Mouse (Mus musculus) brain, embryonic 18.5 days (tissue): ENCODE measurements around the gene Ptpn7.
"Not testable (repeated sequence)": the region's sequence is repeated elsewhere in the genome, so short reads cannot be mapped to it uniquely, and the experiment has no call there.

Source experiments
- DNase-seq: peaks from one replicate; pipeline ENCODE4 v3.0.0-alpha.2; 2012; ENCODE audit warnings: low read depth, low spot score

The Ptpn7 gene

DNA sequence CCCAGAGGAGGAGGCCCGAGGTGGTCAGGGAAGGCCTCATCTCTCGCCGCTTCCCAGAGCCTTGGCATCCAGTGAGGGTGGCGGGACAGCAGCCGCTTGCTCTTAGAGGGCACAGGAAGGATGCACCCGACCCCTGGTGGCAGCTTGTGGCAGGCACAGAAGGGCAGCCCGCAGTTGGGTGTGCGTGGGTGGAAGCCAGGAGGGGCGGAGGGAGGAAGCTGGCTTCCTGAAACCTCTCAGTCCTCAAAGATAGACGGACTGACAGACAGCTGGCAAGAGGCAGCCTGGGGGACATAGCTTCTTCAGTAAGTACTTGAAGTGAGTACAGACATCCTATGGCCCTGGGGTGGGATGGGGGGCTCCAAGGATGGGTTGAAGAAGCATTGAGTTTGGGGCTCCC lies at the start of gene Ptpn7:
Gene Ptpn7, plus strand, starts transcription at position 228 of the 400 bp plus-strand sequence.
- DNase-seq: no peak

DNA sequence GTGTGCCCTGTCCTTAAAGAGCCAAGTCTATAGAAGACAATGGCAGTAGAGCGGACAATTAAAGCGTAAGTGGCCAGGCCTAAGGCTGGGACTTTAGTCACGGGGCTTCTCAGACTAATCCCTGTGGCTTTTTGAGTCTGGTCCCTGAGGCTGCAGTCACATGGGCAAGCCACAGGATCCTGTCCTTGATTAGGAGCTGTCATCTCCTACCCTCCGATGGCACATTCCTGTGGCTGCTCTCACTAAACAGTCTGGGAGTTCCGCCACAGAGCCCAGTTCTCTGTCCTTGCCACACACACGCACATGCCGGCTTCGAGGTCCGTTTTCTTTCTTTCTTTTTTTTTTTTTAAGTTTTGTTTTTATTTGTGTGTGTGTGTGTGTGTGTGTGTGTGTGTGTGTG lies 49.0 kb upstream of the Ptpn7 start:
- DNase-seq: no peak

DNA sequence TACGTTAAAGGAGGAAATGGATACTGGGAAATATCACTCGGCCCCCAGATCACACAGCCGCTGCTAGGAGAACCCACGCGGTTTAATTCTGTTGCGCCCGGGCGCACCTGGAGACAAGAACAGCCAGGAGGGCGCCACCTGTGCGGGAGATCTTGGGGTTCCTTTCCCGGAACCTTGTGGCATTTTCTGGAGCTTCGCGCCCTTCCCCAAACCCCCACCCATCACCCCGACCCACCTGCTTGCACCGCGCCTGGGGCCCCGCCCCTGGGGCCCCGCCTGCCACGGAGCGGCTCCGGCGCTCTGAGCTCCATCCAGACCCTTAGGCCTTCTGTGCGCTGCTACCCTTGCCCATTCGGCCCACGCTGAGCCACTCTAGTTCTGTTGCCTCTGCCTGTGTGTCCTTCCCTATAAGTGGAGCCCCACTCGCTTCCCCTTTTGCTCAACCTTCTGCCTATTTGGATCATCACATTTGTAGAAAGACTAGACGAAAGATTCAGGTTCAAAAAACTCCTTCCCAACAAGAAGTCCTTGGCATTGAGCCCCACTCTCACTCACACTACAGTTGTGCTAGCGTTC lies 47.1 kb upstream of the Ptpn7 start:
- DNase-seq: no peak

DNA sequence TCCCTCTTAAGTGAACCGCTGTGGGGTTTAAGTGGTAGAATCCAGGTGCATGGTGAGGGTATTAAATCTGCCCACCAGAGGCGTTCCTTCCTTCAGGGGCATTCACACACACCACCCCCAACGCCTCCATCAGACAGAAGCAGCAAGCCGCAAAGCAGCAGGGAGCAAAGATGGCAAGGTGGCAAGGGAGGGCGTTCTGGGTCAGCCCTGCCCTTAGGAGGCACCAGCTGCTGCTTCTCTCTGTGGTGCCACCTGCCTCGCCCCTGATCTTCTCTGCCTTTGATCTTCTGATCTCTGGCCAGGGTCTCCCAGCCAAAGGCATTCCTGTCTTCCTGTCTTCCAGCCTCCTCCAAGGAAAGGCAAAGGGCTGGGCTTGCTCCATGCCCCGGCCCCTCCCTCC lies 46.5 kb upstream of the Ptpn7 start:
- no peak for DNase-seq

DNA sequence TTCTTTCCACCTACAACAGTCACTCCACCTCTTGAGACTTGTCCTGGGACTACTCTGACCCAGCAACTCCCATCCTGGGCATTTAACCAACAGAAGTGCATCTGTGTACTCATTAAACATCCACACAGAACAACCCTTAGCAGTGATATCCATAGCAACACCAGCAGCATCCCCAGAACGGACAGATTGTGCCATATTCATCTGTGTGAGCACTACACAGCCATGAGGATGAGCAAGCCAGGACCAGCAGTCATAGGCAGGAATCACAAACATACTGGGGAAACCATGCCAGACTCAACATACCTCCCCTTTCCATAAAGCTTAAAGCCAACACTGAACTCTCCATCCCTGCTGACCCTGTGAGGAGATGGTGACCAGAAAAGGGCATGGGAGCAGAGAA lies 45.1 kb upstream of the Ptpn7 start:
- DNase-seq: no peak

DNA sequence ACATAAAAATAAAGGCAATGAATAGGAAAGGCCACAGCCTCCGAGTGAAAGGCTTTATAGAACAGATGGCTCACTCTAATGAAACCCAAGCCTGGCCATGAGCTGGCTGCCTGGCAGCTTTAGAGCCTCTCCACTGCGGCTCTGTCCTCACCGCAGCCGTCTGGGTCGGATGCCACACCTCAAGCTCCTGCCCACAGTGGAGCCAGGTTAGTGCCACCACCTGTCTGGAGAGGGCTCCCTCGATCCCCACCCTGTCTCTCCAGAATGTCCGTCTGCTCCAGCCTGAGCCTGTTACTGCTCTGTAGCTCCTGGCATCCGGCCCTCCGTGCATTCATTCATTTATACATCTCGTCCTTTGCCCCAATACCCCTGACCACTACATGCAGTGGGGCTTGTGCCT lies 42.9 kb upstream of the Ptpn7 start:
- no peak for DNase-seq

DNA sequence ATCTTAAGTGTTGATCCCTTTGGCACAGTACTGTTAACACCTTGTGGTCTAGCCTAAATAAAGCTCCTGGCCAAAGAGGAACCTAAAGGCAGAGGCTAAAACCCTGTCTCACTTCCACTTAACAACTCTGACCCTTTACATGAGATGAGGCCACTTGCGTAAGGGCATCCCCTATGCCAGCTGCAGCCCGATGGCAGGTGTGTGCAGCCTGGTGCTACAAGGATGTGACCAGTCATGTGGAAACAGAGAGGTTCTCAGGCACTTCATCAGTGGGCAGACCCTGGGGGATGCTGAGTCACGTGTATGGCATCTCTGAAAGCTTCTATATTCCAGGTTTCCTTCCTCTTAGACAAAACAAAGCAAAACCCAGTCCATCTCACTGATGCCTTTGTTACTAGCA lies 41.6 kb upstream of the Ptpn7 start:
- no peak for DNase-seq

DNA sequence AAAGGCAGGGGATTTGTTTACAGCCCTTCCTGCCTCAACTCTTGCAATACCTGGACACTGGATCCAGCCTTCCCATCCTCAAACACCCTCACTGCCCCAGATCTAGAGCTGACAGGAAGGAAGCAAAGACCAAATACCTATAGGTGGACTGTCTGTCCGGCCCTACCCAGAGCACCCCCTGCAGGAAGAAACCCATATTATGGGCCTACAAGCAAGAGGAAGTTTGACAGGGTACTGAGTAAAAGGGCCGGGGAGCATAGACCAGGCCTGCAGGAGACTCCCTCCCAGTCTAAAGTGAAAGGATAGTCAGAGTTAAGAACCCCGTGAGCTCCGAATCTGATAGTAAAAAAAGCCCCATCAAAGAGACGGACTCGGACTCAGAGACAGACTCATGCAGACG lies 37.8 kb upstream of the Ptpn7 start:
- no peak for DNase-seq

DNA sequence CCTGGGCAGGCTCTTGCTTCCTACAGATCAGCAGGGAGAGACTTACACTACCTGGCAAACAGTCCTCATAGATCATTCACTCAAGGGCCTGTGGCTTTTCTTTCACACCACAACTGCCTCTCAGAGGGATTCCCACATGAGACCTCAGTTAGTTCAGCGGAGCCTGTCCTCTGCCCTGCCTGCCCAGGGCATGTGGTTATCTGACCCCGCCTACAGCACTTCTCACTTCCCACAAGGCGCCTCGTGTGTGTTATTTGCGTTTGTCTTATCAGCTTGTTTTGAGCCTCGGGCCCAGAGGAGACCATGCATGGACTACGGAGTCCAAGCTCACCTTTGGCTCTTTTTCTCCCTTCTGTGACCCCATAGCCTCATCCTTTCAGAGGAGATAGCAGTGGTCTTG lies 37.3 kb upstream of the Ptpn7 start:
- no peak for DNase-seq

DNA sequence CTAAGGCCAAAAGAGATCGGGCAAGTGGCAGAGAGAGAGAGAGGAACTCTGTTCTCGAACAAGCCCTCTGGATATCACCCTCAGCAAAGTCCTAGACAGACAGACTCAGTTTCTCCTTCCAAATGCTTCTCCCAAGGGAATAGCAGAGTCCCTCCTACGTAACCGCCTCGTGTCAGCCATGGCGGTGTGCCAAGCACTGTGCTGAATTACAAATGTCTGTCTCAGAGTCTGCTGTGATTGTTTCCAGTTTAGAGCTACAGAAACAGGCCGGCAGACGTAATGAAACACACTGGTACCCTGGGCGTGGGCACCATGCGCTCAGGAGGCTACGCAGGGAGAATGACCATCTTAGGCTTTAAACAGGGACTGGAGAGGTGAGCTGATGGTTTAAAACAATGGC lies 36.2 kb upstream of the Ptpn7 start:
- DNase-seq: no peak

DNA sequence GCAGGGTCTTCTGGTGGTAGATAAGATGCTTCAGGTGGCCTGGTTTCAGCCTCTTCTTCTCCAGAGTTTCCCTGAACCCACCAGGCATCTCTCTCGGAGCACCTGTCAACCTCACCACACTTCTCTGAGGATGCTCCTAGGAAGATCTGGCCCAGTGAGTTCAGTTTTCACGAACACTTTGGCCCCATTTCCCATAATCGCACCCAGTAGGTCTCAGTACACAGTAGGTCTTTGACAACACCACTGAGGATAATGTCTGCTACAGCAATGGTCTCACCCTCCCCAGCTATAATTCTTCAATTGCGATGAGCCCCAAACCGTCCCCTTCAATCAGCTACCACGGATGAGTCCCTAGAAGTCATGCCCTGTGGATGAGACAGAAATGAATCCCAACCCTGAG lies 35.1 kb upstream of the Ptpn7 start:
- DNase-seq: no peak

DNA sequence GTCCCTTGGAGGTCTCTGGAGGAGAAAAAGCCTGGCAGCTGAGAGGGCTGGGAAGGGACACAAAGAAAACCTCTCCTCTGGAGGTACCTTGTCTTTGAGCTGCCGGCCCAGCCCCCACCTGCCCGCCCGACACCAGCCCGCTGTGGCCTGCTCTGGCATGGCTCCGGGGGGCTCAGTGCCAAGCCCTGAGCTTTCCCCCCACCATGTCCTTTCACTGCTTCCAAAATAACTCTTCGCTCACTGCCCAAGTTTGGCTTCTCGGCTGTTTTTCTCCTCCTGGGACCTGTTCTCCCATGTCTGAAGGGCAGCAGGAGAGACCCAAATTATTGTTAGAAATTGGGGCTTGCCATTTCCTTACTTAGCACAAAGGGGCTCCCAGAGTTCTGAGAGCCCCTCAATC lies 34.1 kb upstream of the Ptpn7 start:
- no peak for DNase-seq

DNA sequence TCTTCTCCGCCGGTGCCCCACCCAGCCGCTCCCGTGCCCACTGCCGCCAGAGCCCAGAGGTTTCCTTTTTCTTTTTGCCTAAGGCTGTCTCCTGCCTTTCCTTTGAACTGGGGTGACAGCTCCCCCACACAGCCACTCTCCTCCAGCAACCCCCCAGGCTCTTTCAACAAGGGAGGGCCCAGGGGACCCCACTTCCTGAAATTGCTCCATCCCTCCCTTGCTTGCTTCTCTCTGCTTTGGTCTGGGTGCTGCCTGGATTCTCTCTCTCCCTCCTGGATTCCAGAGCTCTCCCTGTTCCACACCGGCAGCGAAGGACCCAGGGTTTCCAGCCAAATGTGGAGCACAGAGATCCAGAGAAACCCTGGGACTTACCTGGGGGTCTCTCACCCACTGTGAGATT lies 32.1 kb upstream of the Ptpn7 start:
- no peak for DNase-seq

DNA sequence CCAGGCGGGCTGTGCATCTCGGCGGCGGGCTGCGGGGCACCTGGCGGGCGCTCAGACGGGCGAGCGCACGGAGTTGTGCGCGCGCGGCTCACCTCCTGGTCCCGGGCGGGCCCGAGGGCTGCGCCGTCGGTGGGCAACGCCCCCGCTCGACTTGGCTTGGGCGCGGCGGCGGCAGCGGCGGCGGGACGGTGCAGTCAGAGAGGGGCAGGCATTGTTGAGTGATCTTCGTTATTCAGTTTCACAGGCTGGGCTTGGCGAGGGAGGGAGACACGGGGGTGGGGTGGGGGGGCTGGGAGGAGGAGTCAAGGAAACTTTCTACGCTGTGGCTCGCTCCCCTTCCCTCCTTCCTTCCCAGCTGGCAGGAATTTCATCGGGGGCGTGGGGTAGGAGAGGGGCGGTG lies 27.4 kb upstream of the Ptpn7 start, which contains the start of gene Lgr6:
Gene Lgr6, minus strand, starts transcription at position 153 of the 400 bp plus-strand sequence.
- DNase-seq: no peak

DNA sequence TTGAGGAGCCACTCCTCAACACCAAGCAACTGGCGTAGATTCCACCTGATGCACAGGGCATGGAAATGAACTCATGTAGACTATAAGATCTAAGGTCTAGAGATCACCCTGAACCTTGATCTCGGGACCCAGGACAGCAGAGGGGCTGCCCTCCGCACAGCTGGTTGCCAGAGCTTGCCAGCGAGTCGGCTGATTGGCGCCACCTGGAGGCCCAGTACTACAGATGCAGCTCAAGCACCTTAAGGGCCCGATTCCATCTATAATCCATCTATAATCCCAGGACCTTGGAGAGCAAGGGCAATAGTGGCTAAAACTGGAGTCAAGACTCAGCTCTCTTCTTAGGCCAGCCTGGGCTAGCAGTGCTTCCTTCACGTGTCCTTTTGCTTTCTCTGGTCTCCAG lies 26.5 kb upstream of the Ptpn7 start:
- no peak for DNase-seq

DNA sequence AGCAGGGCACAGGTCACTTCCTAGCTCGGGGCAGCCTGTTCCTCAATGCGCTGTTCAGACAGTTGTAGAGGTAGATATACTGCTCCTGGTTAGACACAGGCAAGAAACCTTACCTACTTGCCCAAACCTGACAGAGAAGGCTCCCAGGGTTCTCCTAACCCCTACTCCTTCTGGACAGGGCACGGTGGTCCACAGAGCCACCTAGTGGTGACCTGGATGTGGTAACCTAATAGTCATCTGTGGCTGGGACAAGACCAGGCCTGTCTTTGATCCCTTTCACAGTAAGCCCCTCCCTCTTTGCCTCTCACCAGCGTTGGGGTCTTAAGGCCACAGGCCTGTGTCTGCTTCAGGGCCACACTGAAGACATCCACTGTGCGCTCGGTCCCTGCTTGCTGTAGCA lies 23.9 kb upstream of the Ptpn7 start:
- no peak for DNase-seq

DNA sequence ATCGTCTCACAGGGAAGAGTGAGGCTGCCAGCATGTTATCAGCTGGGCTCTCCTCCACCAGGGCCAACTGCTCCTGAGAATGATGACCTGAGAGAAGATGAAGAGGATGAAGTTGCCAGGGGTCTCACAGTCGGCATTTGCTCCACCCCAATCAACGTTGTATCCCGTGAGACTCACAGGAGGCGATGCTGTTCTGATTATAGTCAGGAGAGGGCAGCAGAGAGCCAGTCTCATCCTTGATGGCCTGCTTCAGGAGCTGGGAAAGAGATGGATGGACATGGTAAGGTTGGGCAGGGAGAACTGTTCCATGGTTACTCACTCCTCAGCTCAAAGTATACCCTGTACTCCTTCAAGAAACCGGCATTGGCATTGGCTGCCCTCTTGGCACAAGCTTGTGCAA lies 22.4 kb upstream of the Ptpn7 start:
- no peak for DNase-seq

DNA sequence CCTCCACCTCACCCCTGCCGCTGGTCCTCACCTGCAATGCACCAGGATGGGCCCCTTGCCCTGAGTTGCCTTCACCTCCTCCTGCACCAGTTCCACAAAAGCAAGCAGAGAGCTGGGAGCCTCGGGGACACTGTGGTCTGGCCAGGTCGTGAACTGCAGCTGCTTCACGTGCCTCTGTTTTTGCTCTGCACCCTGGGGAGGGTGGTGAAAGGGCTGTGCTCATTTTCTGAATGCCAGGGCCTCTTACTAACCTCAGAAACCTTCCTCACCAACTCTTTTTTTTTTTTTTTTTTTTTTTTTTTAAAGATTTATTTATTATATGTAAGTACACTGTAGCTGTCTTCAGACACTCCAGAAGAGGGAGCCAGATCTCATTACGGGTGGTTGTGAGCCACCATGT lies 21.2 kb upstream of the Ptpn7 start:
- not testable (repeated sequence) for DNase-seq

DNA sequence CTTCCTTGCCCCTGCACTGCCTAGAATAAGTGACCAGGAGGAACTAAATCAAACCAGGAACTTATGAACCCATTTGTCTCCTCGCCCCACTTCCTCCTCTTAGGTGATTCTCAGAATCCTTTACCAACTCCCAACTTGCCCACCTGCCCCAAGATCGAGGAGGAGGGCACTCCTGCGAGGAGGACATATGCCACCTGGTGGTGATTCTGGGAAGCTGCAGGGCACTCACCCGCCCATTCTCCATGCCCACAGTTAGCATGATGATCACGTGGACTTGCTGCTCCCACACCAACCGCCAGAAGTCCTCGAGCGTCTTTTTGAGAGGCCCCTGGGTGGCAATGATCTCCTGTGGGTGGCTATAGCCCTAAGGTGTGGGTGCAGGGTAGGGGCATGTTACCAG lies 19.8 kb upstream of the Ptpn7 start:
- no peak for DNase-seq

DNA sequence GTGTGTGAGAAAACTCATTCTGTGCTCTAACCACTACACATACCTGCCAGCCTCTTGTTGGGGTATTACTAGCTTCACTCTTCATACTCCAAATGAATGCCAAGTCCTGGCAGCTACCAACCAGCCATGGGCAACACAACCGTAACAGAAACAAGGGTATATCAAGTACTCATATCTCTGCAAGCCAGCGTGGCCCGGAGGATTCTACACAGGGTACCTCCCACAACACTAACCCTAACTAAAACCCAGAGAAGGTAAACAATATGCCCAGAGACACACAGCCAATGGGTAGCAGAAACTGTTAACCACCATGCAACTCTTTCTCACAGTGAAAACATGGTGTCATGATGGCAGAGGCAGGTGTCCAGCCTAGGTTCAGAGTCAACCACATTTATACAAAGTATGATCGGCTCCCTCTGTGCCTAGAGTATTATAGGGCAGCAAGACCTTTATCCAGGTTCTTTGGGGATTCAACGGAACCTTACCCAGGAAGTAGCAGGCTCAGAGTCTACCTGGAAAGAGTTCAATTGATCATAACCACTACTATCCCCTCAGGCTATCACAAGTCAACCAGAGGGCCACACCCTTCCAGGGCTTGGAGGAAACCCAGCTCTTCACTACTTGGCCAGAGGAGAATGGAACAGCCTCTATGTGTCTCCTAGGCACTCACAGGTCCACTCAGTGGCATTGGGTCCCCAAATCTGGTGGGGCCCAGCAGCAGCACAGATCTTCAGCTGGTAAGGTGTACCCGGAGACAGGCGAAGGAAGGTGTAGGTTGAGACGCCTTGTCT lies 7.7 kb upstream of the Ptpn7 start:
- DNase-seq: no peak

DNA sequence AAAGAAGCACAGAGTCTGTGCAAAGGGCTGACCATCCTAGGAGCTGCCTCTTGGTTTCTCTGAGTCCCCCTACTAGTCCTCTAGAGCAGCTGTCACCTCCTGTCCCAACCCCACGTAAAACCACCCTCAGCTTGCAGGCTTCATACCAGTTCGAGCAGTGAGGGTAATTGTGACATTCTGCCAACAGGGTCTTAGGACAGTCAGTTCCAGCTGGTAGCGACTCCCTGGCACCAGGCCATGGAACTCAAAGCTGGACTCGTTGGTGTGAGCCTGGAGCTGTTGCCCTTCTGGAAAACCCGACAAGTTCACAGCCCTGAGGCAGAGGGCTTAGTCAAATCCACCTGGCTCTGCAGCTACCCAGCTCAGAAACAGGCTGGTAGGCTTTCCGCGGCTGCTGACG lies 6.5 kb upstream of the Ptpn7 start:
- no peak for DNase-seq

DNA sequence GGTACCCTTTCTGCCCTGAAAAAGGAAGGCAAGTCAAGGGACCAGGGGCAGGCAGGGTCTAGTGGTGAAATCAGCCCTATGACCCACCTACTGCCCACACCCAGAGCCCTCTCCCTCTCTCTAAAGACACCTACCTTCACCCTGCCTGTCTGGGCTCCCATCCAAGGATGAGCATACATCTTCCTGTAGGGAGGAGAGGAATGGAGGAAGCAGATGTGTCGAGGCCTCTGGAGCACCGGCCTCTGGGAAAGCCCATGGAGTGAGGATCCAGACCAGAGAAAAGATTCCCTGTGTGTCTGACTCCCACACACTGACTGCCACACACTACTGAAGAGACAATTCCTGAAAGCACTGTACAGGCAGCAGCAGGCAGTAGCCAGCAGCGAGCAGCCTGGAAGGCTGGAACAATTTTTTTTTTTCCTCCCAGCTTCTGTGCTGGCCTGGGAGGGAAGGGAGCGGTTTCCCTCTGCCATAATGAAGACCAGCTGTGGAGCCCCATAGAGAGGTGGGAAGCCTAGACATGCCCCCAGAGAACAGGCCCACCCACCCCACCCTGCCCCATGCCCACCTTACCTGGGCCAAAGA lies 6.0 kb upstream of the Ptpn7 start:
- DNase-seq: no peak

DNA sequence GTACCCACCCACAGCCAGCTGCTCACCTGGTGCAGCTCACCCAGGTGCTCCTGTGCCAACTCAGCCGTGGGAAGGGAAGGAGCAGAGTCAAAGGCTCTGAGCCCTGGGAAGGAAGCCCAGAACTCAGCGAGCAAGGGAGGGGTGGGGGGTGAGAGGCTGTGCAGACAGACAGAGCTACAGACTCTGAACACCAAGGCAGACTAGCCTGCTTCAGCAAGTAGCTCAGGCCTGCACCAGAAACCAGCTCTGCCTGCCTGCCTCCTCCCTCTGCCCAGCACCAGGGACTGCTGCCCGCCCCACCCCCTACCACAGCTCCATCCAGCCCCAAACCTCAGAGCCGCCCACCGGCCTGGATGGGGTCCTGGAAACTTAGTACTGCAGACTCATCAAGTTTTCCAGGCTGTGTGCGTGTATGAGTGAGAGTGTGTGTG lies 4.5 kb upstream of the Ptpn7 start:
- no peak for DNase-seq
